Mouse (Mus musculus): ENCODE data around the gene Unc13d.

Gene Unc13d

GRCm38 (mm10) chr11:116078676-116079320 lies 1.0 kb upstream of the Unc13d start:
- in situ Hi-C loops (cut with MboI, MseI), result loop anchor here in 1 of 2 experiments (5.0 kb wide), 1 partner anchor 46 kb away; the partner anchor contains the start of gene Unk

DNA sequence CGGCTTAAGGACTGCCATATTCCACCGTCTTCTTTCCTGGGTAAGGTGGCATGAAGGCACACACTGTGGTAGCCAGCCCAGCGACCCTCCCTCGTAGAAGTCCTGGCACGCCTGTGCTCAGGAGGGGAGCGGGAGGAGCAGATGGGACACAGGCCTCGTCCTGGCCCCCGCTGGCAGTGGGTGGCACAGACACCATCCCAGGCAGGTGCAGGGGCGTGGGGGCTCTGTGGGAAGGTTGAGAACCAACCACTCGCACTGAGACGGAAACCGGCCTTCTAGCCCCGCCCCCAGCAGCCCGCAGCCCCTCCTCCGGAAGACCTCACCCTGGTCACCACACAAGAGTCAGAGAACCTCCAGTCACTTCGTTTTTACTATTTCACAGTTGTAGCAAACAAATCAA lies 460 bp upstream of the Unc13d start:
- in situ Hi-C loops (cut with MboI, MseI), result loop anchor here in 1 of 2 experiments (5.0 kb wide), 1 partner anchor 46 kb away; the partner anchor contains the start of gene Unk

DNA sequence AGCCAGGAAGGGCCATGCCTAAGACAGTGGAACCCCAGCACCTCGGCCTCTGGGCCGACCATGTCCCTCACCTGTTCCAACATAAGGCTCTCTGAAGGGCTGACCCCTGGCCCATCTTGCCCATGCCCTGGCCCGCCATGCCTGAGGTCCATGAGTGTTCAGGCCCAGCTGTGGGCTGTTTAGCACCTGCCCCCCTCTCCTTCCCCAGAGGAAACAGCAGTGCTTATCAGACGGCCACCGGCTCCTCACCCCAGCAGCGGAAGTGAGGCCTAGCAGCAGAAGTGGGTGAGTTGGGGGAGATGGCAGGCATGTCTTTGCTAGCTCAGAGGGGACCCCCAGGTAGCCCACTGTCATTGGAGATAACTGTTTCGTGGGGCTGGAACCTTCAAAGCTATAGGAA lies 925 bp downstream of the Unc13d start:
- in situ Hi-C loops (cut with MboI, MseI), result loop anchor here in 1 of 2 experiments (5.0 kb wide), 1 partner anchor 45 kb away; the partner anchor contains the start of gene Unk

DNA sequence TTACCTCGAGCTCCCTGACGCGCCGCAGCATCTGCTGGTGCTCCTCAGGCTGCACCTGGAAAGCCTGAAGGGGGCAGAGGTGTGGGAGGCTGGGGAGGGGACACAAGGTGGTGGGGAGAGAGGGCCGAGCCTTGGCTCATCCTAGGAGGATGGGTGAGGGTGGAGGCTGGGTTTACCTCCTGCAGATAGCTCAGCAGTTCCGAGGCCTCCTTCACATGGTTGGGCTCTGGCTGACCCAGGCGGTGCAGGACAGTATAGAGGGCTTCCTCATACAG lies 1.6 kb downstream of the Unc13d start:
- in situ Hi-C loops (cut with MboI, MseI), result loop anchor here in 1 of 2 experiments (5.0 kb wide), 1 partner anchor 44 kb away; the partner anchor contains the start of gene Unk

DNA sequence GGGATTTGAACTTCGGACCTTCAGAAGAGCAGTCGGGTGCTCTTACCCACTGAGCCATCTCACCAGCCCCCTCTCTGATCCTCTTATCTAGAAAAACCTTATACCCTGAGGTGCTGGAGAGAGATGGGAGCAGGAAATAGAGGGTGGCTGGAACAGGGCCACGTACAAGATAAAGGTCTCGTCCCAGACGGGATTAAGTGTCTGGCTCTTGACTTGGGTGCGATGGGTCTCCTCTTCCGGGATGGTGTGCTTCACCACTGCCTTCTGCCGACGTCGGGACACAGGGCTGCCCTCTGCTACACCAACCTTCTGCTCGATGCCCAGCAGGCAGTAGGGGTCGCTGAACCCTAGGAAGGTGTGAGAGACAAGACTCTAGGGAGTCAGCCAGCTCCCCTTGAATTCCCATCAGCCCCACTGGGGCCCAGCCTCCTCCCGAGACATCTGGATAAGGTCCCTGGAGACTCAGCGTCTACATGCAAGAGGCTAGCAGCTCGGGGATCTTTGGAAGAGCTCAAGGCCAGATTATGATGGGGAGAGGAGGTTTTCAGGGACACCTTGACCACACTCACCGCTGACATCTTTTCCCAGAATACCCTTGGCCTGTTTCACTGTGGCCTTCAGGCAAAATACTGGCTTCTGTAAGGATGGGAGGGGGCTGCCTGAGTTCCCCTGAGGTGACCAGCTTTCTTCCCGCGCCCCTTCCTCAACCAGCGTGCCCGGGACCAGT lies 2.1 kb downstream of the Unc13d start:
- in situ Hi-C loops (cut with MboI, MseI), result loop anchor here in 1 of 2 experiments (5.0 kb wide), 1 partner anchor 43 kb away; the partner anchor contains the start of gene Unk

GRCm38 (mm10) chr11:116074436-116074991 lies 3.2 kb downstream of the Unc13d start:
- in situ Hi-C loops (cut with MboI, MseI), result no loop called here

- in situ Hi-C loops (cut with MboI, MseI), result no loop called here
Observed at GRCm38 (mm10) chr11:116072608-116073007, 5.2 kb downstream of the Unc13d start.

GRCm38 (mm10) chr11:116071510-116071909 lies 6.3 kb downstream of the Unc13d start:
- in situ Hi-C loops (cut with MboI, MseI), result no loop called here

GRCm38 (mm10) chr11:116065345-116065744 lies 12.4 kb downstream of the Unc13d start:
- in situ Hi-C loops (cut with MboI, MseI), result no loop called here

DNA sequence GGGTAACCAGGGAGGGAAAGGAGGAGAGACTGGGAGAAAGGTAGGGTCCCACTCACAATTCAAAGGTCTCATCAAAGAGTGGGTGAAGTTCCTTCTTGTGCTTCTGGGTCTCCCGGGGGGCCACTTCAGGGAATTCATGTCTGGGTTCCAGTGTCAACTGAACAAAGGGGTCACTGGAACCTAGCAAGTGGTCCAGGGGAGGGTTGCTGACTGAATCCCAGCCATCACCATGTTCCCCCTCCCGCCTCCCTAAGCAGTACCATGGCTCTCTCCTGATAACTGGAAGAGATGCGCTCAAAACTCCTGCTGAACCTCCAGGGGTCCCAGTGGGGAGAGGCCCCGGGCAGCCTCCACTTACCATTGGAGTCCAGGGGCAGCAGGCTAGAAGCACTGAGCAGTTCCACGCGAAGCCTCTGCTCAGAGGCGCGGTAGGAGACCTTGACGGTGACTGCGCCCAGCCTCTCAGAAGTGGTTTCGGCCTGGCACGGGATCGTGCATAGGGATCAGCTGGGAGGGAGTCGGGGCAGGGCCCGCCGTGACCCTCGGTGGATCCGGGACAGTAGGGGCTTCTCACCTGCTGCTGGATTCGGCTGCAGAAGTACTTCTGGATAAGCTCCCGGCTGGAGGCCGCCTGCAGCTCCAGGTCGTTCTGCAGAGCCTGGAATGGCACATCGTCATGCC lies 13.4 kb downstream of the Unc13d start:
- in situ Hi-C loops (cut with MboI, MseI), result no loop called here

DNA sequence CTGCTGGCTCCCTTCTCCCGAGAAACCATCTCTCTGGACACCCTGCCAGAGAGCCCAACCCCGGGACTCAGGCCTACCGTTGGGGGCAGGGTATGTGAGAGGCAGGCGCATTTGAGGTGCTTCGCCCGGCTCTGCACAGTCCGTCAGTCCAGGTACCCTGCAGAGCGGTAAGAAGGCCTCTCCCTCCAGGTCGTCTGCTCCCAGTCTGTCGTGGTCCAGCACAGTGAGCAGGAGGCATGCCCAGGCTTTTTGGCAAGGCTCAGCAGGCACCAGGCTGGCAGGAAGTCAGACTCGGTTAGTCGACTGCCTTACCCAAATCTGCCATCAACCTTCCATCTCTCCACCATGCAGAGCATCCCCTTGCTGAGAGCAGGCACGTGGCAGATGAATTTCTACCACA lies 14.2 kb downstream of the Unc13d start:
- in situ Hi-C loops (cut with MboI, MseI), result no loop called here

DNA sequence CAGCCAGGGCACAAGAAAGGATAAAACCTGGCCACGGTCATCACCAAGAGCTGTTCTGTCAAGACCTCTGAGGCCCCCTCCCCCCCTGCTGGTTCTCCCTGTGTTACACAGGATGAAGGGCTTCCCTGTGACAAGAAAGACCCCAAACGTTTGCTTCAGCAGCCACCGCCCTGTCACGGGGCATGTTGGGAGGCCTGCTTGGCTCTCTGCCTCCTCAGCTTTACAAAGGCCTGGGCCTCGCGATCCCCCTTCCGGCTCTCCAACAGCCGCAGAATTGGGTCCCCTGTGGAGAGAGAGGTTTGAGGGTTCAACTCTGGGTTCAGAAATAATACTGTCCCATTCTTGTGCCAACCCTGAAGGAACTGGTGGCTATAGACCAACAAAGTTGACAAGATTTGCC lies 15.2 kb downstream of the Unc13d start:
- in situ Hi-C loops (cut with MboI, MseI), result no loop called here

GRCm38 (mm10) chr11:116061641-116062415 lies 15.9 kb downstream of the Unc13d start:
- in situ Hi-C loops (cut with MboI, MseI), result no loop called here

GRCm38 (mm10) chr11:116060596-116060995 lies 17.2 kb downstream of the Unc13d start:
- in situ Hi-C loops (cut with MboI, MseI), result no loop called here

GRCm38 (mm10) chr11:116059691-116060025 lies 18.1 kb downstream of the Unc13d start:
- in situ Hi-C loops (cut with MboI, MseI), result no loop called here

GRCm38 (mm10) chr11:116058868-116059690 lies 18.7 kb downstream of the Unc13d start:
- in situ Hi-C loops (cut with MboI, MseI), result no loop called here

- in situ Hi-C loops (cut with MboI, MseI), result no loop called here
Observed at GRCm38 (mm10) chr11:116058022-116058614, 19.6 kb downstream of the Unc13d start.

GRCm38 (mm10) chr11:116057237-116057881 lies 20.4 kb downstream of the Unc13d start:
- in situ Hi-C loops (cut with MboI, MseI), result no loop called here

- in situ Hi-C loops (cut with MboI, MseI), result no loop called here
Observed at GRCm38 (mm10) chr11:116055873-116056272, 21.9 kb downstream of the Unc13d start.

Measured in T-helper 17 cell (primary cell).